Comparison of ENCODE assay signal across 11 mouse cellular contexts in the genomic region with DNA sequence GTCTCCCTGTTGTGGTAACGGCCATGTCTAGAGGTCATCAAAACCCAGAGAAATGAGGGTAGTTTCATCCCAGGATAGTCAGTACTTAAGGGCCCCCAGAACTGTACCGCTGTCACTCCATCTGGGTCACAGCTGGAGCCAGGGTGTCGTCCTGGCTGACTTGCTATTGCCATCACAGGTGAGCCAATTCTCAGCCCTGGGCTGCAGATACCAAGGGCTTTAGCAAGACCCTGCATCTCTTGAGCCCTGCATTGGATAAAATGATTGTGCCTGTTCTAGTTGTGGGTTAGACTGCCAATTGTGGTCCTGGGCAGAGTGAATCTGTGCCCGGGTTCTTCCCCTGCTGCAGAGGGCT. TPM values are rescaled to one million over a fixed set of nuclear protein-coding genes. Genes with fewer than 3 reads are reported as not detected.
DNase-seq lines count a peak whose midpoint lies in the region; ATAC-seq and TF ChIP-seq lines count a peak whose summit lies in the region.
"Had no signal": no experiment of that assay in that cellular context is flagged by ENCODE, and none has a peak within 500 bp of the region (broad histone marks: within the 10 kb centered on the region; RNA-seq: fewer than 3 reads in every experiment).

No protein-coding gene starts in this region.

- ATAC-seq in forebrain, embryonic 16.5 days = 0 out of 2 replicates have a peak, but pooled peaks have one; percentile 2
- ATAC-seq in forebrain, embryonic 12.5 days (ENCODE audit: low FRiP score) = no peak; the same call in 1 of the 2 replicates
- peak; percentile 14; the same call in 1 of the 2 replicates for ATAC-seq in limb, embryonic 14.5 days (ENCODE audit: low FRiP score, low read depth)
- ATAC-seq: intestine, embryonic 16.5 days had no signal

- no peaks in the 10 kb centered on the region; the same call in 1 of the 2 replicates for H3K79me2 ChIP-seq in macrophage (ENCODE audit: inconsistent target)

- TF ChIP-seq CTCF in layer of hippocampus, adult 2 months (conservative IDR thresholded peaks at IDR 0.05) = no peak

- no peak for DNase-seq in layer of hippocampus, adult 2 months (ENCODE audit: low spot score in 2 of 2)
- DNase-seq in layer of hippocampus, adult 11-12 months (ENCODE audit: low spot score) = no peak
- DNase-seq in limb, embryonic 14.5 days (ENCODE audit: low spot score) = no peak

- H3K9ac ChIP-seq in forebrain, embryonic 16.5 days (replicated peaks; ENCODE audit: low read depth, low read length) = no peak overlapping the region
- H3K9ac ChIP-seq in forebrain, embryonic 12.5 days = no peak overlapping the region
- no peak overlapping the region for H3K9ac ChIP-seq in limb, embryonic 14.5 days (ENCODE audit: low read depth, low read length, severe bottlenecking)
- H3K9ac ChIP-seq: embryonic facial prominence, embryonic 13.5 days; forebrain, postnatal 0 days; hindbrain, embryonic 15.5 days had no signal

- H3K27ac ChIP-seq in forebrain, embryonic 16.5 days (ENCODE audit: low read length) = no peak overlapping the region
- no peak overlapping the region for H3K27ac ChIP-seq in forebrain, embryonic 12.5 days
- H3K27ac ChIP-seq in layer of hippocampus, adult 2 months = peak overlapping the region; percentile 68
- no peak overlapping the region for H3K27ac ChIP-seq in limb, embryonic 14.5 days (replicated peaks; ENCODE audit: low read depth, low read length)
- H3K27ac ChIP-seq in macrophage = peak overlapping the region; percentile 92
- H3K27ac ChIP-seq: embryonic facial prominence, embryonic 13.5 days; heart, embryonic 10.5 days; hindbrain, embryonic 15.5 days had no signal

- no peaks in the 10 kb centered on the region for H3K36me3 ChIP-seq in forebrain, embryonic 16.5 days (ENCODE audit: control insufficient read depth, insufficient read depth)
- H3K36me3 ChIP-seq in forebrain, embryonic 12.5 days (replicated peaks) = 0 out of 2 replicates have a peak, but pooled peaks cover 2% of the 10 kb centered on the region
- peaks cover 8% of the 10 kb centered on the region; the same call in 1 of the 2 replicates for H3K36me3 ChIP-seq in limb, embryonic 14.5 days (ENCODE audit: control insufficient read depth, insufficient read depth, low read length)
- peaks cover 22% of the 10 kb centered on the region for H3K36me3 ChIP-seq in macrophage (ENCODE audit: inconsistent target)
- H3K36me3 ChIP-seq: hindbrain, embryonic 15.5 days had no signal

- H3K4me2 ChIP-seq in forebrain, embryonic 16.5 days (ENCODE audit: low read length) = no peak overlapping the region
- H3K4me2 ChIP-seq in forebrain, embryonic 12.5 days = no peak overlapping the region
- no peak overlapping the region for H3K4me2 ChIP-seq in limb, embryonic 14.5 days (replicated peaks; ENCODE audit: low read depth, low read length, severe bottlenecking)
- H3K4me2 ChIP-seq: embryonic facial prominence, embryonic 13.5 days; hindbrain, embryonic 15.5 days had no signal

- WGBS in forebrain, embryonic 16.5 days = 85% methylated on average over 4 of the region's 4 CpGs
- WGBS in forebrain, embryonic 12.5 days = 81% methylated on average over 4 of the region's 4 CpGs
- WGBS in limb, embryonic 14.5 days = 82% methylated on average over 4 of the region's 4 CpGs
- 90% methylated on average over 3 of the region's 4 CpGs for whole genome bisulfite sequencing in macrophage (ENCODE audit: missing documents)

- no peaks in the 10 kb centered on the region for H3K9me3 ChIP-seq in forebrain, embryonic 16.5 days (ENCODE audit: control insufficient read depth, low read length)
- no peaks in the 10 kb centered on the region for H3K9me3 ChIP-seq in forebrain, embryonic 12.5 days
- H3K9me3 ChIP-seq in limb, embryonic 14.5 days (ENCODE audit: control insufficient read depth, low read length) = no peaks in the 10 kb centered on the region
- H3K9me3 ChIP-seq: embryonic facial prominence, embryonic 13.5 days; heart, embryonic 10.5 days; hindbrain, embryonic 15.5 days had no signal

- H3K27me3 ChIP-seq in forebrain, embryonic 16.5 days (replicated peaks; ENCODE audit: control insufficient read depth, insufficient read depth, low read length) = no peaks in the 10 kb centered on the region
- no peaks in the 10 kb centered on the region for H3K27me3 ChIP-seq in forebrain, embryonic 12.5 days
- H3K27me3 ChIP-seq in limb, embryonic 14.5 days (ENCODE audit: control insufficient read depth, insufficient read depth, low read length) = no peaks in the 10 kb centered on the region
- H3K27me3 ChIP-seq: embryonic facial prominence, embryonic 13.5 days; hindbrain, embryonic 15.5 days had no signal

- no peak for TF ChIP-seq POLR2A in limb, embryonic 14.5 days (IDR thresholded peaks at IDR 0.05; ENCODE audit: borderline replicate concordance, extremely low read depth, insufficient read depth, insufficient read length)

- H3K4me1 ChIP-seq in forebrain, embryonic 16.5 days (replicated peaks; ENCODE audit: control insufficient read depth, insufficient read depth, low read length) = no peaks in the 10 kb centered on the region; the same call in 1 of the 2 replicates
- peaks cover 4% of the 10 kb centered on the region; the same call in 1 of the 2 replicates for H3K4me1 ChIP-seq in forebrain, embryonic 12.5 days
- H3K4me1 ChIP-seq in limb, embryonic 14.5 days (ENCODE audit: control insufficient read depth, insufficient read depth, low read length) = no peaks in the 10 kb centered on the region

- H3K4me3 ChIP-seq in forebrain, embryonic 16.5 days (replicated peaks; ENCODE audit: low read length) = no peak overlapping the region
- no peak overlapping the region for H3K4me3 ChIP-seq in forebrain, embryonic 12.5 days (replicated peaks)
- H3K4me3 ChIP-seq in layer of hippocampus, adult 2 months = no peak overlapping the region
- no peak overlapping the region for H3K4me3 ChIP-seq in limb, embryonic 14.5 days (replicated peaks; ENCODE audit: low read length)
- no peak overlapping the region for H3K4me3 ChIP-seq in macrophage (ENCODE audit: inconsistent target)
- H3K4me3 ChIP-seq: embryonic facial prominence, embryonic 13.5 days; heart, embryonic 10.5 days; hindbrain, embryonic 15.5 days had no signal

RNA-seq across cellular contexts. Expression of a gene that starts 30.1 kb away (rescaled TPM):
- 48.4 and 54.8 TPM in 2 replicates for polyA plus RNA-seq in forebrain, embryonic 16.5 days (2015; fragmentation: Nextera tagmentation; extraction: Ambion mirVana)
- 63.6 and 68.3 TPM in 2 replicates for polyA plus RNA-seq in forebrain, embryonic 12.5 days (2016; fragmentation: Nextera tagmentation; extraction: Ambion mirVana)
- total RNA-seq in layer of hippocampus, adult 2 months (2021) = 10 to 100 TPM; 28.0 to 32.8 TPM
- polyA plus RNA-seq in limb, embryonic 14.5 days (2012; rRNA removed) = 18.1 and 27.6 TPM in 2 replicates
- polyA plus RNA-seq in limb, embryonic 14.5 days (2014; fragmentation: Nextera tagmentation; extraction: Ambion mirVana) = 39.3 and 41.6 TPM in 2 replicates
- 100 to 1,000 TPM in 15 of 26 experiments, 10 to 100 TPM in 11; 32.3 to 227 (median 110) TPM for total RNA-seq in macrophage (2018; cell fraction: chromatin; rRNA removed)
- 10 to 100 TPM; 12.2 to 34.9 (median 26.5) TPM for total RNA-seq in macrophage (2018; cell fraction: cytosol; rRNA removed)
- 100 to 1,000 TPM in 11 of 26 experiments, 10 to 100 TPM in 15; 32.5 to 149 (median 83.9) TPM for total RNA-seq in macrophage (2018; cell fraction: nucleus; rRNA removed)
- 19.8 to 31.4 TPM (median 27.0 TPM) in 3 replicates for polyA plus RNA-seq in macrophage (2018)

Comparison
In these comparisons a context has a peak if more than half of its experiments do, and no peak if none do; other contexts are left out.
1. H3K27ac ChIP-seq: peak in layer of hippocampus, adult 2 months (single experiment) and macrophage (single experiment); none in forebrain, embryonic 16.5 days (single experiment), forebrain, embryonic 12.5 days (single experiment) and limb, embryonic 14.5 days (single experiment).